Mouse (Mus musculus): Measurements from ENCODE around the gene Arap1. TPM values are rescaled to one million over a fixed set of nuclear protein-coding genes. Genes with fewer than 3 reads are reported as not detected.

The Arap1 gene
- total RNA-seq, 2 experiments from 2014 or later = 15.4 to 18.0 TPM

Other genes with a start within 250 kb of the Arap1 start
- gene Atg16l2, start 45.8 kb upstream of the Arap1 start, total RNA-seq (2021) = 10 to 100 TPM; 39.4 to 39.6 TPM
- 10 to 100 TPM; 26.2 to 29.7 TPM for gene Stard10, start 31.0 kb upstream of the Arap1 start, total RNA-seq (2021)
- gene Gm45837, start 62.8 kb downstream of the Arap1 start, total RNA-seq (2021) = 1 to 10 TPM in 1 of 2 experiments, not detected in 1; 2.0 TPM
- 100 to 1,000 TPM; 327 to 333 TPM for gene Pde2a, start 73.6 kb downstream of the Arap1 start, total RNA-seq (2021)
- gene Art2b, start 237.5 kb downstream of the Arap1 start, total RNA-seq (2021) = not detected

Measured in layer of hippocampus, adult 18-20 months (tissue).